Mouse (Mus musculus): ENCODE measurements at regions not wholly inside any gene's neighbourhood (a gene's known extent, or its start where the extent isn't known, plus 50 kb on each side); places are given as distances from the start of the nearest gene placed in this dataset.

GRCm38 (mm10) chr12:39840179-39840578, 197.6 kb downstream of the Arl4a start:
- DNase-seq (ENCODE audit: low read depth, low spot score): no peak

DNA sequence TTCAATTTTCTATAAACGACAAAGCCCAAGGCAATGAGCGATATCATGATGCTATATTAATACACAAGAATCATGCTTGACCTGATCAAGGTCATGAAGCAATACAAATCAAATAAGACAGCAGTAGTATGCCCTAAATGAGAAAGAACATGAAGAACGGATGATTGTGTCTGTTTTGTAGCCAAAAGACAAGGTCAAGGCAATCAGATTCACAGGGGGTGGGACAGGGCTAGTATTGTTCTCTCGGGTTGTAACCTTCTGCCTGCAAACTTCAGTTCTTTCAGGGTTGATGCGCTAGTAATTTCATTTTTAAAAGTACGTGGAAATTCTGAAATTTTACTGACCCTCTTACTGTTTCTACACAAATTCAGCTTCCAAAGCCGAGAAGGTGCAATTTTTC, 206.7 kb downstream of the Arl4a start:
- no peak for DNase-seq (ENCODE audit: low read depth, low spot score)

DNA sequence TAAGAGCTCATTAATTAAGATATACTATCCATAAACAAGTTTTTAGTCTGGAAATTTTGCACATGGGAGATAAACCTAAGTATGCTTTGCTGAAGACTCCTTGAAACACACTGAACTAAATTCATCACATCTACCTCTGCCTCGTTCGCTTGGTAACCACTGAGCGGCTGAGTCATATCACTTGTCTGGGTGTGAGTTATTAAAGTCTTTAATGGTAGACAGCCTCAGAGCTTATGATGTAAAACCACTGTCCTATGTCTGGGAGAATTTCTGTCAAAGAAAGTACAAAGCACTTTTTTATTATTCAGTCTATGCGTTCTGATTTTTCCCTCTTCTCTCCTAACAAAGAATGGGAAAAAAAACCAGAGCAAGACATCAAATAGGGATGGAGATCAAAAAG, 207.3 kb downstream of the Arl4a start:
- no peak for DNase-seq (ENCODE audit: low read depth, low spot score)

DNA sequence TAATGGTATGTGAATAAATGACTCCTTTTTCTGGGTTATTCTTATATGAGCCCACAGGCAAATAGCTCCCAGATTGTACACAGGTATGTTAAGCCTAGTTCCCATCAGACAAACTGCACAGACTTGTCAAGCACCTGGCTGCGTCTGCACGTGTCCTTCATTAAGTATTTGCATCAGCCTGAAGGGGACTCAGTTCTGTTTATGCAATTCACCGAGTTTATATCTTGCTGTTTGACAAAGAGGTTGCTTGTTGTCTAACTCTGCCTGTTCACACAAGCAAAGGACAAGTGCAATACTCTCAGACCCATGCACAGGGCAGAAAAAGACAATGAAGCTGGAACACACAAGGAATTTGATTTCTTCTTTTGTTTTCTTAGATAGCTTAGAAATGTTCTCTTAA, 215.2 kb downstream of the Arl4a start:
- no peak for DNase-seq (ENCODE audit: low read depth, low spot score)

GRCm38 (mm10) chr12:39801536-39801935, 236.3 kb downstream of the Arl4a start:
- no peak for DNase-seq (ENCODE audit: low read depth, low spot score)

- DNase-seq (ENCODE audit: low read depth, low spot score): no peak
These were observed 240.0 kb downstream of the Arl4a start for GRCm38 (mm10) chr12:39797843-39798242.

DNA sequence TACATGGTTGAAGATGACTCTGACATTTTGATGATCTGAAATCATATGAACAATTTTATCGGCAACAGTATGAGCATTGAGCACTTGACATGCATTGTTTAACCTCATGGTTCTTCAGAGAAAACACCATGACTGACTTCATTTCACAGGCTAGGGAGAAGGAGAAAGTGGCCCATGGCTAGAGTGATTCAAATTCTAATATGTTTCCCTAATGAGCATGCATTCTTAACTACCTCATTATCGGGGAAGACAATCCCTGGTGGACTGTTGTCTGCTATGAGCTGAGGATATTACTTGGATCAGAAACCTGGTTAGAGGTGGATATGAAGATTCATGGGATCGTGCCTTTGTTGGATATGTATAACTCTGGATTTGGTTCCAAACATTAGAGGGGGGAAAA, 240.9 kb downstream of the Arl4a start:
- no peak for DNase-seq (ENCODE audit: low read depth, low spot score)

DNA sequence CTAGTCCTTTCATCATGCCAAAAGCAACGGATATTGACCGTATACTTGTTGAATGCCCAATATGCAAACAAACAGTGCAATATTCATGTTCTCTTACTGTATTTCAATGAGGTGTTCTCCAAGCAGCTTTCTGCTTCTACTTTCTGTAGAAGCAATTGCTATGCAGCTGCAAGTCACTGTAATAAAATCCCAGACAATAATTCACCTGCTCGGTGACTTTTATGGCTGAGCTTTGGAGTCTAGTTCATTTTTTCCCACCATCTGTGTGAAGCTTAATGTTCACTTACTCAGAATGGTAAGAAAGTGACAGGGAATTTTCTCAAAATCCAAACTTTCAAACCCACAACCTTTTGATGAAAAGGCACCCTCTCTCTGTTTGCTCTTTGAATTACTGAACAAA, 252.8 kb downstream of the Arl4a start:
- DNase-seq (ENCODE audit: low read depth, low spot score): no peak

DNA sequence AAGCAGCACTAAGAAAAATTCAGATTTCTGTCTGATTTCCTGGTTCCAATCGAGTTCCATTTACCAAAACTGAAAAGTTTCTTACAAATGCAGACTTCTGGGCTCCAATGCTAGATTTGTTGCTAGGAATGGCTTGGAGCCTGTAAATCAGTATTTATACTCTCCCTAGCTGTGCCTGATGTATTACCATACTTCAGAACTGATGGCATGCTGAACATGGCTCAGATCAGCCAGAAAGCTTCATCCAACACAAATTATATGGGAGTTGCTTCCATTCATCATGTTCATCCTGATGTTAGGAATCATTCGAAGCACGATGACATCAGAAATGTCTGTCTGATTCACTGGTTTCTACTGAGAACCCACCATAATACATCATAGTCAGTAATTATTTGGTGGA, 253.3 kb downstream of the Arl4a start:
- DNase-seq (ENCODE audit: low read depth, low spot score): no peak

GRCm38 (mm10) chr12:39776173-39776572, 261.7 kb downstream of the Arl4a start:
- DNase-seq (ENCODE audit: low read depth, low spot score): no peak

- DNase-seq (ENCODE audit: low read depth, low spot score): no peak
These were observed 270.8 kb downstream of the Arl4a start for GRCm38 (mm10) chr12:39766988-39767387.

DNA sequence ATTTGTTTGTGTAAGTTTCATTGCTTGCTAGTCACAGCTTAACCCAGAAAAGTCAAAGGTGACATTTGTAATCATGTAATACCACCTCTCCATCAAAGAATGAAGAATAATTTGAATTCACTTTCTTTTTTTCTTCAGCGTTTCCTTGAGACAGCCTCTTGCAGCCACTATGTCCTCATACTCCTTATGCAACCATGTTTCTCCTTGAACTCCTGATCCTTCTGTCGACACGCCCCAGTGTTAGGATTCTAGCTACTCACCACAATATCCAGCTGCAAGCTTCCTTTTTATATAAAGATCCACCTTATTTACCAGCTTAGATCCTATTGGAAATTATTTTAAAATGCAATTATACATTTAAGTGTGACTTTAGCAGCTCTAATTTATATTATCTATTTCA, 274.3 kb downstream of the Arl4a start:
- no peak for DNase-seq (ENCODE audit: low read depth, low spot score)

GRCm38 (mm10) chr12:39761946-39762345, 275.9 kb downstream of the Arl4a start:
- no peak for DNase-seq (ENCODE audit: low read depth, low spot score)

GRCm38 (mm10) chr12:39761326-39761725, 276.5 kb downstream of the Arl4a start:
- DNase-seq (ENCODE audit: low read depth, low spot score): no peak

- no peak for DNase-seq (ENCODE audit: low read depth, low spot score)
These were observed 279.9 kb downstream of the Arl4a start for GRCm38 (mm10) chr12:39757975-39758374.

DNA sequence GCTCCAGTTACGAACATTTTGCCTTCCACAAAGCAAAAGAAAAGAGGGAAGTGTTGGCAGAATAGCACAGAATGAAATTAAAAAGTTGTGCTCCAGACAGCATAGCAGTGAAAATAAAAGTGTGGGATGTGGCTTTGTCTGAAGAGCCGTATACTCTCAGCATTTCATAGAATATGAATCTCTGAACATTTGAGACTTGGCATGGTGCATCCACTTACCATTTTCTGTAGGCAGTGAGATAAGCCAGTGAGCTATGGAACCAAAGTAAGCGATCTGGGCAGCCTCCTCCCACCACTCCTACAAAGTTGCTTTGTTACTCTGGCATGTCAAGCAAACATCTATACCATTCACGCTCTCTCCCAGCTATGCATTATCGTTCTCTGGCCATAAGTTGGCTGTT, 286.0 kb downstream of the Arl4a start:
- no peak for DNase-seq (ENCODE audit: low read depth, low spot score)

DNA sequence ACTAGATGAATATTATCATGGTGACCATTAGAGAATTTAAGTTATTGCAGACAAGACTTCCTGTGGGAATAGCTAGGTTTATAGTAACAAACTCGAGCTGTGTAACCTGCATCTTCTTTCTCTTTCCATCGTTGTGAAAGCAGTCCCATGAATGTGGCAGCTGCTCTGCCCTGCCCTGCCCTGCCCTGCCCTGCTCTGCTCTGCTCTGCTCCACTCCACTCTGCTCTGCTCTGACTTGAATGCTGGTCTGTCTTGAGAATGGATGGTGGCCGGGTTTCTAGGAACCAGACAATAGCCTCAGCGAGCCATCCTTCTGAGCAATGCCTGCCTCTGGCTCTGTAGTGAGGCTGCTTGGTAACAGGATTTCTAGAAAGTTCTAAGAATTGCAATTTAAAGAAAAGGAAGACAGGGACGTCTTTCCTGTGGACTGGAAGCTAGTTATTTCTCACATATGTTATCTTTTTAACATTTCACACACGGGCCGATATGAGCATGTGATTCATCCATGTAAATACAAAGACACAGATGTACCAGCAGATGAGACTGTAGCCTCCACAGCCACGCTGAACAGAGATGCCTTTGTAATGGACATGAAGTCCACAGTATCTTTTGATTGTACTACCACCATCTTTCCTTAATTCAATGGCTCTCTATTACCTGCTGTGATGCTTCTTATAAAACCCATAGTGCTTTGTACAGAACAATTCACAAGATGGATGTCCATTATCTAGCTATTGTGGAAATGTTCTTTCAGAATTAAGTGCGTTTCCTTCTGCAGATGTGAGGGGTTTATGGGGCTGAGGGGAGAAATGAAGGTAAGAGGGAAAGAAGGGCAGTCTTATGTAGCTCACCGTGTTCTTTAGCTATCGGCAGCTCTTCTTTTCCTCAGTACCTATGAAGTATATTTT, 295.4 kb downstream of the Arl4a start:
- no peak for DNase-seq (ENCODE audit: low read depth, low spot score)

DNA sequence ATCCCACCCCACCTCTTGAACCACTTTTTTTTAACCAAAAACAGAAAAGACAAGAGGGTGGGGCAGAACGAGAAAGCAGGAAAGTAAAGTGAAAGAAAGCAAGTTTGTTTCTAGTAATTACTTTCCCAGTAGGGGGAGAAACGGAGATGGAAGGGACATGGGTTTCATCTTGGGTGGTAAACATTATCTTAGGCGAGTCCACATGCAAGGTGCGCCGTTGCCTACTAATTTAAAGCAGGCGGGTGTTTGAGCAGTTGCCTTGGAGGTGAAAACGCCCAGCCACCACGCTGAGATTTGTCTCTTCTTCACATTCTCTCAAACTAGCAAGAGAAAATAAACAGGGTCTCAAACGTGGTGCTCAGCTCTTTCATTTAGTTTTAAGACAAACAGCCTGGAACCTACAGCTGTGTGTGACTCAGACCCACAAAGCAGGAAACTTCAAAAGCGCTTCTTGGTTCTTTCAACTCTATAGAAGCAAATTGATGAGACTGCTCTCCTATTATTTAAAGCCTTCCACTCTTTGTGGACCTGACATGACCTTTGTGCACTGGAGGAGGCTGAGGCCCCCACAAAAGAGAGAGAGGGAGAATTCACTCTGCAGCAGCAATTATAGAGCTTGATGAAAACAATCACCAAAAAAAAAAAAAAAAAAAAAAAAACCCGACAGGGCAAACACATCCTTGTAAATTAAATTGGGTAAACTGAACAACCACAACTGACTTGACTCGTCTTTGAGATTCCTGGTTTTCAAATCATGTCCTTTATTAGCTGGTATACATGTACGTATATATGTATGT, 296.6 kb downstream of the Arl4a start:
- no peak for DNase-seq (ENCODE audit: low read depth, low spot score)

GRCm38 (mm10) chr12:39736966-39737365, 300.9 kb downstream of the Arl4a start:
- no peak for DNase-seq (ENCODE audit: low read depth, low spot score)

DNA sequence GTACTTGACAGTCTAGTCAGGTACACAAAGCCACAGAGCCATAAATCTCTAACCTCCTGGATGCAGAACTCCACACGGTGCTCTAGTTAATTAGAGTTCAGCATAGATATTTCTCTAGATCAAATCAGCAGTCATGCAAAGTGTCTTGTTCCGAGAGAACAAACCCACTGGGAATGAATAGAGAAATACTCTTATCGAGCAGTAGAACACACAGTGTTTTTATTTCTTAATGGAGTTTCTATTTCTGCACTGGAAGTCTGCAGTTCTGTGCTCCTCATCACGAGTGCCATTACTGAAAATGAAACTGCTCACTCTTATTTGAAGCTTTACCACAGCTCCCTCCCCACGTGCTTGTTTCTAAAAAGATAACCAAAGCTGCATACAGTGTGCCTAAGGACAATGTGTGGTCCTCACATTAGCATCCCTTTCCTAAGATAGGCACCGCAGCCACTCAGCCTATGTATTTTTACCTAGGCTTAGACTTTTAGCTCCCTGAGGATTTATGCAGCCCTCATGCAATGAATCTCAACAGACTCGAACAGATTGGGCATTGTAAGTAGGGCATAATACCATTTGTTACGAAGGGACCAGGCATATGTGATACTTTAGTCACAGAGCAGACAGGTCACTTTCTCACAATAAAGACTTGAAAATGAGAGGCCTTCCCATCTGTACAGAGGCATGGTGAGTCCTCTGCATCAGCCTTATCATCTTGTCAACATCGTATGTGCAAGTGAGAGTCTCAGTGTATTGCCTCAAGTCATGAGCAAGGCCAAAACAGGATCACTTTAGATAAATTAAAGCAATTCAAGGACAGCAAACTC, 301.5 kb downstream of the Arl4a start:
- DNase-seq (ENCODE audit: low read depth, low spot score): no peak

- DNase-seq (ENCODE audit: low read depth, low spot score): no peak
These were observed 303.6 kb downstream of the Arl4a start for GRCm38 (mm10) chr12:39734176-39734575.

DNA sequence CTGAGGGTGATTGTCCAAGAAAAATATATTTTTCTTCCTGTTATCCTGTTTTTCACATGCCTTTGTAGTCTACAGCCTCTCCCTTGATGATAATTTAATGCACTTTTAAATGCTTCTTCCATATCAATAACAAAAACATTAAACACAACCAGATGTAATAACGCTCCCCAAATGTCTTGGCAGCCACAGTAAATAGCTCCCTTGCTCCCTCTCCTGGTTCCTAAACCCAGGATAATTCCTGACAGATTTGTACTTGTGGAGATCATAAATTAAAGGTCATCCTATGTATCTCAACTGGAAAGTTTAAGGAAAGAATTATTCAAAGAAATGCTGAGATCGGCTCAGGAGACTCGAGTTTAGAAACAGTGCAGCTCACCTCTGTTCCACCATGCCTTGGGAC, 306.6 kb downstream of the Arl4a start:
- no peak for DNase-seq (ENCODE audit: low read depth, low spot score)
